Mouse (Mus musculus) ovary, postnatal 36 days (tissue): ENCODE measurements around the gene Pbxip1.
"Not testable (repeated sequence)": the region's sequence is repeated elsewhere in the genome, so short reads cannot be mapped to it uniquely, and the experiment has no call there.

Experiments used
- DNase-seq: peaks from one replicate; pipeline ENCODE4 v3.0.0; 2022; ENCODE audit warnings: low spot score, mixed read lengths

The Pbxip1 gene

GRCm38 (mm10) chr3:89409701-89410100 is 26.8 kb upstream of the Pbxip1 start:
- no peak for DNase-seq

GRCm38 (mm10) chr3:89410864-89411263 is 25.6 kb upstream of the Pbxip1 start:
- no peak for DNase-seq

DNA sequence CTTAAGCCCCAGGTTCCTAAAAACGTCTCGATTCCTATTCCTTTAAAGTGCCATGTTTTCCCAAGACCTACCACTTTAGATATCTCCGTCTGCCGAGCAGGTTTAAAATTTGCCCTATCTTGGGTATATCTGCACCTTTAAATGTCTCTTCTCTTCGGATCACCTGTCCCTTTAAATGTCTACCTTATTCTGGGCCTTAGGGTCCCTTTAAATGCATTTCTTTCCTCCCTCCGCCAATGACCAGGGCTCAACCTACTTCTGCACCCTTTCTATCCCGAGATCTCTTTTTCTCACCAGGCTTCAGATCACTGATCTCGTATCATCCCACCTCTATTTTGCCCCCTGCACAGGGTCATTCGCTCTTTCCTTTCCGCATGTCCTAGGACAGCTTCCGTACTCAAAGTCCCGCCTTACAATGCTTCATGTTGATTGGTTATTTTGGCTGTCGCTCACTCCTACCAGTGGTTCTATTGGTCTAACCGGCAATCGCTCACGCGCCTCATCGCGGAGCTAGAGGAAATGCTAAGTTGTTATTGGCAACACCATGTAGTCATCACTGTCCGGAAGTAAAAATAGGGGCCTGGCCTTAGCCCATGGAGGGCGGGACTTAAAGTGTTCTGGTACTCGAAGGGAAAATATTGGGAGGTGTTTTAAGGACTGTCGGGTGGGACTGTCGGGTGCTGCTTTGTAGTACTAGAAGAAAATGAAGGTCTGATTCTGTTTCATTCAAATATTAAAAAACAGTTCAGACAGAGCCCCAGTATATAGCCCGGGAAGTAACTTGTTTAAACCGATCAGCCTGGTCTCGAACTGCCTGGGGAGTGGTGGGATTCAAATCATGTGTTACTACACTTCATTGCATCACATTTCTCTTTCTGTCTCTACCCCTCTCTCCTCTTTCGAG is 24.8 kb upstream of the Pbxip1 start, which contains the start of gene Flad1:
Gene Flad1 (minus strand): TSS at position 381 of the 904 bp plus-strand sequence.
- peak; percentile 92 for DNase-seq

- DNase-seq: no peak
These were observed 20.3 kb upstream of the Pbxip1 start for GRCm38 (mm10) chr3:89416158-89416557.

GRCm38 (mm10) chr3:89417131-89417530 is 19.4 kb upstream of the Pbxip1 start:
- no peak for DNase-seq

DNA sequence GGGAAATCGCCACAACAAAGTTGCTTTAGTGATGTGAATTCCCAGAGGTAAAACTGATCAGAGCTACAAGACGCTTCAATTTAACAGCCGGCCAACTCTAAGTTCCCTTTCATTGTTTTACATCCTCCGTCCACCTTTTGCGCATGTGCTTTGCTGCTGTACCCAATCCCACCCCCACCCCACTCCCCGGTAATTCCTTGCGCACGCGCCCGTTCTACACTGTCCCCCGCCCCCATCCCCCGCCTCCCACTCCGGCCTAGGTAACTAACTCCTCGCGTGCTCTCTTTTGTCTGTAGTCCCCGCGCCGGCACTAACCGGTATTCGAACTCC is 18.7 kb upstream of the Pbxip1 start:
- no peak for DNase-seq

DNA sequence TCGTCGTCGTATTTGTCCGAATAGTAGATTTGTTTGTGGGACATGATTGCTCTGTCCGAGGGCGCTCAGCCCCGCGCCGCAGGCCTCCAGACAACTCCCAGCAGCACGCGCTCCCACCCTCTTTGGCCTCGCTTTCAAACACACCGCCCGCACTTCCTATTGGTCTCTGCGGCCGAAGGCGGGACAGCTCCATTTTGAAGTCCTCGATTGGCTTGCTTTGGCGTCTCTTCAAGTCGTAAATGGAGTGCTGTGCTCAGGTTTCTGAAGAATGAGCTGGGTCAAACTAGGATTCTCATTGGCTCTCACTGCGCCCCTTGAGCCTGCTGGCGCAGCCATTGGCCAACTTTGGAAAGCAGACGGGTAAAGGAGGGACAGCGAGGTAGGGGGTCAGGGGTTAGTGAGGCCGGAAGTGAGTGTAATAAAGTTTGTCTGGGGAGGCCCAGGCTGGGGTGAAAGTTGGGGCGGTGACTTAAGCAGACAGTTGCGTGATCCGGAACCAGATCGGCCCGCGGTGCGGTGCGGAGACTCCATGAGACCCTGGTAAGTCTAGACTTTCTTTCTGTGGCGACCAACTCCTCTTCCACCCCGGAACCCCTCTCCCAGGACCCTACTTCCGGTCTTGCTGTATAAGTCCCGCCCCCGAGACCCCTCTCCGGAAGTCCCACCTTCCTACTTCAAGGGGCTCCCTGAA is 18.2 kb upstream of the Pbxip1 start, which contains the start of the genes Cks1b and Shc1:
Gene Cks1b (minus strand): TSS at position 214 of the 691 bp plus-strand sequence.
Gene Shc1 (plus strand): TSS at position 274 of the 691 bp plus-strand sequence.
- DNase-seq: peak; percentile 90

- peak; percentile 79 for DNase-seq
These were observed 17.6 kb upstream of the Pbxip1 start for GRCm38 (mm10) chr3:89418861-89419250.

- DNase-seq: peak; percentile 45
These were observed 16.9 kb upstream of the Pbxip1 start for GRCm38 (mm10) chr3:89419571-89419970.

- no peak for DNase-seq
These were observed 16.5 kb upstream of the Pbxip1 start for GRCm38 (mm10) chr3:89419981-89420380.

GRCm38 (mm10) chr3:89420421-89420820 is 16.1 kb upstream of the Pbxip1 start:
- DNase-seq: no peak

- DNase-seq: peak; percentile 71
These were observed 15.3 kb upstream of the Pbxip1 start for GRCm38 (mm10) chr3:89421002-89421774.

DNA sequence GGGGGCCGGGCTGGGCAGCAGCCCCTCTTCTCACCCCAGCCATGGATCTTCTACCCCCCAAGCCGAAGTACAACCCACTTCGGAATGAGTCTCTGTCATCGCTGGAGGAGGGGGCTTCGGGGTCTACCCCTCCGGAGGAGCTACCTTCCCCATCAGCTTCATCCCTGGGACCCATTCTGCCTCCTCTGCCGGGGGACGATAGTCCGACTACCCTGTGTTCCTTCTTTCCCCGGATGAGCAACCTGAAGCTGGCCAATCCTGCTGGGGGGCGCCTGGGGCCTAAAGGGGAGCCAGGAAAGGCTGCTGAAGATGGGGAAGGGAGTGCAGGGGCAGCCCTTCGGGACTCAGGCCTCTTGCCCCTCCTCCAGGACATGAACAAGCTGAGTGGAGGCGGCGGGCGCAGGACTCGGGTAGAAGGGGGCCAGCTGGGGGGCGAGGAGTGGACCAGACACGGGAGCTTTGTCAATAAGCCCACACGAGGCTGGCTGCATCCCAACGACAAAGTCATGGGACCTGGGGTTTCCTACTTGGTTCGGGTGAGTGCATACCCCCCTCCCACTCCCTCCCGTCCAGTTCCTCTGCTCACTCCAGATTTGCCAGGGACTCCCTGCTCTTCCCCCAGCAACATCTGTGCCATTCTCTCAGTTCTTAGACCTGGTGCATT is 14.6 kb upstream of the Pbxip1 start:
- DNase-seq: peak; percentile 29

- no peak for DNase-seq
These were observed 13.8 kb upstream of the Pbxip1 start for GRCm38 (mm10) chr3:89422556-89423205.

DNA sequence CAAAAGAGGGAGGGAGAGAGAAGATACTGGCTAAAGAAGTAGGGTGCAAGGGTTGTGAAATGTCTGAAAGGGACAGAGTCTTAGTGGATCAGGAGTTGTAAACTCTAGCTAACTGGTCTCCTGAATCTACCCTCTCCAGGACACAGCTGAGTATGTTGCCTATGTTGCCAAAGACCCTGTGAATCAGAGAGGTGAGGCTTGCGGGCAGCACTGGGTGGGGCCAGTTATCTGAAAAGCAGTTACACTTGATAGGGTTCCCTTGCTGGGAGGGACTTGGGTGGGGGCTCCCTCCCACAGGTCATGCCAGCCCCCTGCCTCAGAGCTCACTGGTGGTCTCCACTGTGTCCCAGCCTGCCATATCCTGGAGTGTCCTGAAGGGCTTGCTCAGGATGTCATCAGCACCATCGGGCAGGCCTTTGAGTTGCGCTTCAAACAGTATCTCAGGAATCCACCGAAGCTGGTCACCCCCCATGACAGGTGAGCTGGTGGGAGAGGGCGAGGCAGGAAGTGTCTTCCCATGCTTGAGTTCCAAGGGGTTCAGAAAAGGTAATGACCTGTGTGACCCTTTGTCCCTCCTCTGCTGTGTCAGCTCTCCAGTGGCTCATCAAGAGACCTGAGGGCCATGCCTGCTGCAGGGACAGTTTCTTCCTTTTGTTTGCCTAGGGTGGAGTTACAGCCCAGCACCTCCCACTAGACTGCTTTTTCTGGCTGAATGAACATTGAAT is 11.9 kb upstream of the Pbxip1 start:
- DNase-seq: no peak

DNA sequence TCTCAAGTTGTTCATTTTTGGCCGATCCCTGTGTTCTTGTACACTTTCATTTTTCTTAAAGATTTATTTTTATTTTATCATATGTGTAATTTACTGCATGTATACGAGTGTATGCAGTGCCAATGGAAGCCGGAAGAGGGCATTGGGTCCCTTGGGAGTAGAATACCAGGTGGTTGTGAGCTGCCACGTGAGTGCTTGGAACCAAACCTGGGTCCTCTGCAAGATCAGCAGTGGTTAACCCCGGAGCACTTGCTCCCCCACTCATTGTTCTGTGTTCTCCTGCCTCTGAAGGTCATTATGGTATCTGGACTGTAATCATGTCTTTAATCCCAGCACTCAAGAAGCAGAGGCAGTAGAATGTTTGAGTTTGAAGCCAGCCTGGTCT is 11.4 kb upstream of the Pbxip1 start:
- DNase-seq: no peak

DNA sequence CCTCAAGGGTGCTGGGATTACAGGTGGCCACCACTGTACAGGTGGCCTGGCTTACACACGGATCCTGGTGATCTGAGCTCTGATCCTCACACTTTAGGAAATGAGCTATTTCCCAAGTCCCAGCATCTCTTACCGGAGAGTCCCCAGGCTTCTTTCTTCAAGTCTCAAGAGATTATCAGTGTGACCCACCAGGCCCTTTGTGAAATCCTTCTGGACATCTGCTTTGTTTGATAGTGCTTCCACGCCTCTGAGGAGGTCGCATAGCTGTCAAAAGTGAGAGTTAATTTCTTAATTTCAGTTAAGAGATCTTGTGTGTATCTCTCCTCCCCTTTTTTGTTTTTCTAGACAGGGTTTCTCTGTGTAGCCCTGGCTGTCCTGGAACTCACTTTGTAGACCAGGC is 10.6 kb upstream of the Pbxip1 start:
- DNase-seq: no peak

- DNase-seq: not testable (repeated sequence)
These were observed 7.5 kb upstream of the Pbxip1 start for GRCm38 (mm10) chr3:89429021-89429420.

- peak; percentile 97 for DNase-seq
These were observed 6.0 kb upstream of the Pbxip1 start, which contains the start of gene Pygo2 for GRCm38 (mm10) chr3:89430171-89431159. Gene Pygo2, plus strand, starts transcription at chr3:89430214.
